In genomic region chr19:9899072-9899779, GRCm38 (mm10) we compare ENCODE assay signal across 8 mouse cellular contexts. TPM values are rescaled to one million over a fixed set of nuclear protein-coding genes. Genes with fewer than 3 reads are reported as not detected.
DNase-seq lines count a peak whose midpoint lies in the region; ATAC-seq and TF ChIP-seq lines count a peak whose summit lies in the region.

Incenp (minus strand) TSS chr19:9899551.

- peak within 1 kb of the TSS; percentile 55 for H3K9ac ChIP-seq in hindbrain, postnatal 0 days (replicated peaks; ENCODE audit: low read length)

- under 1% methylated on average over 58 of the region's 58 CpGs for WGBS in hindbrain, postnatal 0 days

- peak within 1 kb of the TSS; percentile 95 for H3K4me2 ChIP-seq in hindbrain, postnatal 0 days (ENCODE audit: low read depth, low read length)

- H3K27me3 ChIP-seq in hindbrain, postnatal 0 days (ENCODE audit: insufficient read depth, low read length) = no peaks in the 10 kb centered on the region

- H3K27ac ChIP-seq in gastrocnemius, adult 2 months = peak within 1 kb of the TSS; percentile 89
- H3K27ac ChIP-seq in hindbrain, postnatal 0 days = peak within 1 kb of the TSS; percentile 88
- H3K27ac ChIP-seq in left cerebral cortex, adult 2 months = peak within 1 kb of the TSS; percentile 87

- peak; percentile 99 for DNase-seq in ZHBTc4 (ENCODE audit: low read depth, low spot score)
- DNase-seq in gastrocnemius, adult 2 months = peak; percentile 91
- peak; percentile 97 for DNase-seq in hindbrain, postnatal 0 days (ENCODE audit: low spot score)
- peak; percentile 86 to 93 for DNase-seq in left cerebral cortex, adult 2 months (ENCODE audit: extremely low spot score in 1 of 2, low spot score in 2 of 2)
- DNase-seq in right cerebral cortex, adult 2 months (ENCODE audit: low spot score in 2 of 2) = peak; percentile 96
- peak; percentile 92 for DNase-seq in urinary bladder, postnatal 14 days (ENCODE audit: low spot score)

- H3K9me3 ChIP-seq in hindbrain, postnatal 0 days (ENCODE audit: low read length) = no peaks in the 10 kb centered on the region

- 0 out of 2 replicates have a peak, but pooled peaks cover 12% of the 10 kb centered on the region for H3K4me1 ChIP-seq in hindbrain, postnatal 0 days (ENCODE audit: insufficient read depth, low read length)

- H3K36me3 ChIP-seq in hindbrain, postnatal 0 days (ENCODE audit: insufficient read depth, low read length) = peaks cover under 1% of the 10 kb centered on the region; the same call in 1 of the 2 replicates

- H3K4me3 ChIP-seq in gastrocnemius, adult 2 months = peak within 1 kb of the TSS; percentile 96
- H3K4me3 ChIP-seq in hindbrain, postnatal 0 days (ENCODE audit: low read length) = peak within 1 kb of the TSS; percentile 89
- H3K4me3 ChIP-seq in left cerebral cortex, adult 2 months = peak within 1 kb of the TSS; percentile 85

- TF ChIP-seq CTCF in gastrocnemius, adult 2 months (IDR thresholded peaks at IDR 0.05) = no peak
- no peak for TF ChIP-seq CTCF in hindbrain, postnatal 0 days (IDR thresholded peaks at IDR 0.05; ENCODE audit: low read depth)
- TF ChIP-seq CTCF in left cerebral cortex, adult 2 months (IDR thresholded peaks at IDR 0.05) = no peak; the same call in 1 of the 2 replicates

- intact Hi-C loops in gastrocnemius, adult 2 months (cut with DNase I) = no loop called here
- intact Hi-C loops in left cerebral cortex, adult 2 months (cut with DNase I) = loop anchor here (5.0 kb wide), 1 partner anchor 283 kb away; the partner anchor contains the start of gene Fads1

- ATAC-seq in common myeloid progenitor, adult 5-6 weeks (replicated peaks; ENCODE audit: low read depth, poor library complexity, severe bottlenecking) = peak; percentile 96
- peak; percentile 99 for ATAC-seq in hindbrain, postnatal 0 days
- peak; percentile 96 for ATAC-seq in megakaryocyte, adult 5-6 weeks (ENCODE audit: poor library complexity, severe bottlenecking)

RNA-seq across cellular contexts. Expression of gene Incenp, which starts in this region (rescaled TPM):
- total RNA-seq in common myeloid progenitor, adult 5-6 weeks (2017) = 76.5 and 149 TPM in 2 replicates
- 1 to 10 TPM; 2.1 to 2.7 TPM for total RNA-seq in gastrocnemius, adult 2 months (2021)
- 11.4 and 16.2 TPM in 2 replicates for total RNA-seq in hindbrain, postnatal 0 days (2014; rRNA removed)
- 26.4 and 27.2 TPM in 2 replicates for polyA plus RNA-seq in hindbrain, postnatal 0 days (2015; fragmentation: Nextera tagmentation; extraction: Ambion mirVana)
- 10 to 100 TPM; 28.1 to 28.3 TPM for total RNA-seq in left cerebral cortex, adult 2 months (2021)
- 204 and 205 TPM in 2 replicates for total RNA-seq in megakaryocyte, adult 5-6 weeks (2015)
- total RNA-seq in megakaryocyte, adult 5-6 weeks (2017) = 85.5 and 116 TPM in 2 replicates

Comparison
In these comparisons a context has a peak if more than half of its experiments do, and no peak if none do; other contexts are left out.
1. Peak in every context shown above with its lines: DNase-seq, ATAC-seq, H3K4me3 ChIP-seq and H3K27ac ChIP-seq.